Mouse (Mus musculus): ENCODE measurements around the gene Nxph4. TPM values are rescaled to one million over a fixed set of nuclear protein-coding genes. Genes with fewer than 3 reads are reported as not detected.

Gene Nxph4
- polyA plus RNA-seq, 1 experiment from 2014 or later = 0.44 TPM

DNA sequence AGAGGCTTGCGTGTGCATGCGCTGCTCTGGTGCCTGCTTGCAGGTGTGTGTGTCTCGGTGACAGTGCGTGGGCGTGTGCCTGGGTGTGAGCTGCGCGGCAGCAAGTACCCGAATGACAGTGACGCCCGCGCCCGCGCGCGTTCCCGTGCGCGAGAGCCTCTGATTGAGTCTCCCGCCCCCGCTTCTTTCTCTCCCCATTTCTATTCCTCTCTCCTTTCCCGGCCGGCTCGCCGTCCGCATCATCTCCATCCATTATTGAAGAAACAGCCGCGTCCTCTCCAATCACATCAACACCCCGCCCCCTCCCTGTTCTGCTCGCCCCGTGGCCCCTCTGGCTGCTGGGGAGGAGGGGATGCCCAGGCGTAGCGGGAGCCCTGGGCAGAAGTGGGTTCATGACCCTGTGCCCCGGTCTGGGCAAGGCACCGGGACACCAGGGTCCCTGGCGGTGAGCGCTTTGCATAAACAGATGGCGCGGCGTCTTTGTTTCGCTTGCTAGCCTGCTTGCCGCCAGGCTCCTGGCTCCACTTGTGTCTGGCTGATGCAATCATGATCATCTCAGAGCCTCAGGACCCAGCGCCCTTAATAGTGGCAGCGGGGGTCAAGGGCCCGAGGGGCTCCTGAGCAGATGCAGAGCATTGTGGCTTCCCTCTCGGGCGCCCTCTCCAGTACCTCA is 22.6 kb downstream of the Nxph4 start:
- Histone ChIP-seq H3K9me3 (ENCODE audit: low read length) (no peaks in the 10 kb centered on the region), H3K27ac (ENCODE audit: low read length) (no peak overlapping the region), H3K4me3 (ENCODE audit: low read depth, low read length) (peak overlapping the region; percentile 44), H3K4me2 (replicated peaks; ENCODE audit: low read depth, low read length) (peak overlapping the region; percentile 91), H3K4me1 (ENCODE audit: insufficient read depth, low read depth, low read length) (peaks cover 24% of the 10 kb centered on the region), H3K9ac (replicated peaks; ENCODE audit: low read depth) (0 out of 2 replicates have a peak overlapping the region, but pooled peaks have one; percentile 12), H3K27me3 (replicated peaks; ENCODE audit: insufficient read depth, low read length) (peaks cover 27% of the 10 kb centered on the region; the same call in 1 of the 2 replicates), H3K36me3 (ENCODE audit: insufficient read depth, low read length) (no peaks in the 10 kb centered on the region)
- TF ChIP-seq CTCF (IDR thresholded peaks at IDR 0.05) (peak; percentile 50; the same call in 1 of the 2 replicates), EP300 (IDR thresholded peaks at IDR 0.05) (no peak)
- DNase-seq (ENCODE audit: low spot score) = peak; percentile 36
- no peak for ATAC-seq
- 5% methylated on average over 40 of the region's 46 CpGs for WGBS

DNA sequence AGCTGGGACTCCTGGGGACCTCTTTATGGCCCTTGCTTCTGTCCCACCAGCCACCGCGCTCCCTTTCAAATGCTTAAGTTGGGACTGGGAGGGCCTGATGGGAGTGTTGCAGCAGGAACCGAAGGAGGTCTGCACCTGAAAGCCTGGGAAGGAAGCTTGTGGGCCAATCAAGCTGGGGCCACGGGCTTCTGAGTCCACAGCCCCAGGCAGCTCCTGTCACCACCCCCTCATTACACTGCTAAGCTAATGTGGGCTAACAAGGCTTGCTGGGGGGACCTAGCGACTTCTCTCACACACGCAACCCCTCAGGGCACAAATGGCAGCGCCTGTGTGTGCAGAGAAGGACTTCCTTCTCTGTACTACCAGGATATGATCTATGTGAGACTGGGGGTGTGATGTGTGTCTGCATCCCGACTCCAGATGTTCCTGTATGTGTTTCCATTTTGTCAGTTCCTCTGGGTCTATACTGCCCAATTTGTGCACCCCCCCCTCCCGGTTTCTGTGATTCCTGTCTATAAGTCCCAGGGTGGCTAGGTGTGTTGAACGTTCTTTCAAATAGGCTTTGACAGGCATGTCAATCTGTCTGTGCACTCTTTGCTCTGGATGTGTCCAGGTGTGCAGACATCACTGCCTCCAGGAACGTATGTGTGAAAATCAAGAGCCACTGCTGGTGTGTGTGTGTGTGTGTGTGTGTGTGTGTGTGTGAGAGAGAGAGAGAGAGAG is 23.3 kb downstream of the Nxph4 start:
- H3K27ac ChIP-seq (ENCODE audit: low read length) = no peak overlapping the region
- WGBS = 24% methylated on average over 11 of the region's 11 CpGs

DNA sequence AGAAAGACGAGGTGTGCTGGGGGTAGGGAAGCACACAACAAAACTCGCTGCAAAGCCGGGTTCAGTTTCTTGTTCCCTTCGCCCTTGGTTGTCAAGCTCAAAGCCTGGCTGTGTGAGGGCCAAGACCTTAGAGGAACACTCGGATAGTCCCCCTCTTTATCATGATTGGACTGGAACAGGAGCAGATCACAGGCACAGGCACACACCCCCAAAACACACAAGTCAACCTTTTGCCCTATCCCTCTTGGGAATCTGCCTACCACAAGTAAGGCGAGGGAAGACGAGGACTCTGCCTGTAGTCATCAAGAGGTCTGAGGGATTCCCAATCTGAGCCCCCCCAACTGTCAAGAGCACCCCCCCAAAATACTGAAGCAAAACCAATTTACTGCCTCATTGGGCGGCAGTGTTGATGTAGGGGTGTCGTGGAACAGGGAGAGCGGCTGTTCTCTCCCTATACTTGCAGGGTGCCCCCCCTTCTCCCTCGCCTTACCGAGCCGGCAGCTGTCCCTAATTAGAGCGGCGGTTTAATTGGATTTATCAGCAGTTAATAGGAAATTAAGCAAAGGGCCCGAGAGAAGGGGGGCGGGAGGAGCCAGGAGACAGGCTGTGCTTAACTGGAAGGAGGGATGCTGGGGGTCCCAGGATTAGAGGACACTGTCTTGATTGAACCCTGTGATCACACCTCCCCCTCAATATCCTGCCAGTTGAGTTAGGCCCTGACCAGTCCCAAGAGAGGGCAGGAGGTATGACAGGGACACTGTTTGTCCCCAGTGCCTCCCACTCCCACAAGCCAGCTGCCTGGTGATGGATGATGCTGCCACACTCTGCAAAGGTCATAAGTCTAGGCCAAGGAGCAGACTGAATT is 24.3 kb downstream of the Nxph4 start:
- H3K4me3 ChIP-seq (ENCODE audit: low read depth, low read length) = no peak overlapping the region
- no peaks in the 10 kb centered on the region for H3K9me3 ChIP-seq (ENCODE audit: low read length)
- ATAC-seq (no peak), DNase-seq (ENCODE audit: low spot score) (no peak)
- peaks cover 27% of the 10 kb centered on the region; the same call in 1 of the 2 replicates for H3K27me3 ChIP-seq (replicated peaks; ENCODE audit: insufficient read depth, low read length)
- H3K36me3 ChIP-seq (ENCODE audit: insufficient read depth, low read length) = no peaks in the 10 kb centered on the region
- no peak overlapping the region for H3K4me2 ChIP-seq (replicated peaks; ENCODE audit: low read depth, low read length)
- TF ChIP-seq CTCF (IDR thresholded peaks at IDR 0.05) (no peak), EP300 (IDR thresholded peaks at IDR 0.05) (no peak)
- H3K27ac ChIP-seq (ENCODE audit: low read length) = no peak overlapping the region
- no peak overlapping the region for H3K9ac ChIP-seq (replicated peaks; ENCODE audit: low read depth)
- H3K4me1 ChIP-seq (ENCODE audit: insufficient read depth, low read depth, low read length) = peaks cover 24% of the 10 kb centered on the region
- WGBS = 24% methylated on average over 17 of the region's 17 CpGs

More for the DNA sequence above, 23.3 kb downstream of the Nxph4 start:
- no peak for TF ChIP-seq CTCF (IDR thresholded peaks at IDR 0.05)
- H3K36me3 ChIP-seq (ENCODE audit: insufficient read depth, low read length) = no peaks in the 10 kb centered on the region
- H3K27me3 ChIP-seq (replicated peaks; ENCODE audit: insufficient read depth, low read length) = peaks cover 27% of the 10 kb centered on the region; the same call in 1 of the 2 replicates
- no peak overlapping the region for H3K4me3 ChIP-seq (ENCODE audit: low read depth, low read length)
- H3K9me3 ChIP-seq (ENCODE audit: low read length) = no peaks in the 10 kb centered on the region
- ATAC-seq = no peak
- peak overlapping the region; percentile 91 for H3K4me2 ChIP-seq (replicated peaks; ENCODE audit: low read depth, low read length)
- H3K9ac ChIP-seq (replicated peaks; ENCODE audit: low read depth) = no peak overlapping the region
- peaks cover 24% of the 10 kb centered on the region for H3K4me1 ChIP-seq (ENCODE audit: insufficient read depth, low read depth, low read length)
- DNase-seq (ENCODE audit: low spot score) = no peak

DNA sequence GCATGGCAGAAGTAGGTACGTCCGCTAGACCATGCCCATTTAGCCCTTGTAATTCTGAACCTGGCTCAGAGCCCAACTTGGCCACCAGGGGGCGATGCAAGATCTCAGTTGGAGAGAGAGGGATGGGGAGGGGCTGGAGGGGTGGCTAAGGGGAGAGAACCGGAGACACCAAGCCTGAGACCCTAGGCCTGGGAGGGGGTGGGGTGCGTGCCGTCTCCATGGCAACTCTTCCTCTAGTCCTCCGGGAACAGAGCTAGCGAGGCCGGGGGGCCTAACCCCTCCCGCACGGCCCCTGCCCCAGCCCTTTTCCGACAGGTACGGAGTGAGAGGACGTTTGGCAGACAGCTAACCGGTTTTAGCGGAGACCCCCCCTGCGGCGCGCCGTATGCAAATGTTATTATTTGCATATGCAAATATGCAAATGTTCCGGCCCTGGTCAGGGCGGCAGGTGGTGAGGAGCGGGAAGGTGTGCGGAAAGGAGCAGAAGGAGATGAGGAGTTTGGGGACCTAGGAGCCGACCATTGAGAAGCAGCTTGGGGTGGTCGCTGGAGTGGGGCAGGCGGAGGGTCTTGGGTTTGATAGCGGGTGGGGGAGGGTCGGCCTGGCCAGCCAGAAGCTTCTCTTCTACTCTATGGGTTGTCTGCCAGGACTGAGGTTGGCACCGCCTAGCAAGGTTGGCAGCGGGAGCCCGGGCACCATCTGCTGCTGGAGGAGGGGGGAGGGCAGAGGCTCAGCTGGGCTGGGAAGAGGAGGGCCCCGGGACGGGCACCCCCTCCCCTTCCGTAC is 25.1 kb downstream of the Nxph4 start:
- Histone ChIP-seq H3K4me2 (replicated peaks; ENCODE audit: low read depth, low read length) (peak overlapping the region; percentile 56), H3K9me3 (ENCODE audit: low read length) (no peaks in the 10 kb centered on the region), H3K9ac (replicated peaks; ENCODE audit: low read depth) (no peak overlapping the region), H3K4me3 (ENCODE audit: low read depth, low read length) (peak overlapping the region; percentile 26; the same call in 1 of the 2 replicates), H3K27me3 (replicated peaks; ENCODE audit: insufficient read depth, low read length) (peaks cover 27% of the 10 kb centered on the region; the same call in 1 of the 2 replicates), H3K4me1 (ENCODE audit: insufficient read depth, low read depth, low read length) (peaks cover 18% of the 10 kb centered on the region), H3K36me3 (ENCODE audit: insufficient read depth, low read length) (no peaks in the 10 kb centered on the region), H3K27ac (ENCODE audit: low read length) (no peak overlapping the region)
- peak; percentile 91 for TF ChIP-seq CTCF (IDR thresholded peaks at IDR 0.05)
- TF ChIP-seq EP300 (IDR thresholded peaks at IDR 0.05) = no peak
- WGBS = 1% methylated on average over 32 of the region's 35 CpGs
- ATAC-seq (peak; percentile 66), DNase-seq (ENCODE audit: low spot score) (peak; percentile 86)

DNA sequence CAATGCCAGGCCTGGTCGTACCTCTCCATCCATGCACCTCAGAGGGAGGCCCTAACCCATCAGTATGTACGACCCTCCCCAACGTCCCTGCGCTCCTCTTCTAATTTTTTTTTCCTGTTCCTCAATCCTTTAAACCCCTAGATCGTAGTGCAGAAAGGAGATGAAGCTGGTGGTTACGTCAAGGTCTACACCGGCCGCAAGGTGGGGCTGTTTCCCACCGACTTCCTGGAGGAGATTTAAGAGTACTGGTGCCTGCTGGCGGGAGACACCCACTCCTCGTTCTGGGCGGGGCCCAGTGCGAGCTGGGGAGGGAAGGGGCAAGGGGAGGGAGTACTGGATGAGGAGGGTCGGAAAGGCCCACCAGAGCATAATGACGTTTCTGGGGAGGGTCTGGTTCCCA is 26.1 kb downstream of the Nxph4 start:
- H3K36me3 ChIP-seq (ENCODE audit: insufficient read depth, low read length) = no peaks in the 10 kb centered on the region
- no peaks in the 10 kb centered on the region for H3K9me3 ChIP-seq (ENCODE audit: low read length)
- H3K27ac ChIP-seq (ENCODE audit: low read length) = no peak overlapping the region
- TF ChIP-seq CTCF (IDR thresholded peaks at IDR 0.05) (peak; percentile 82), EP300 (IDR thresholded peaks at IDR 0.05) (no peak)
- DNase-seq (ENCODE audit: low spot score) (peak; percentile 84), ATAC-seq (peak; percentile 34)
- 8% methylated on average over 15 of the region's 15 CpGs for WGBS
- H3K27me3 ChIP-seq (replicated peaks; ENCODE audit: insufficient read depth, low read length) = peaks cover 23% of the 10 kb centered on the region; the same call in 1 of the 2 replicates
- H3K4me2 ChIP-seq (replicated peaks; ENCODE audit: low read depth, low read length) = peak overlapping the region; percentile 56; the same call in 1 of the 2 replicates
- H3K4me3 ChIP-seq (ENCODE audit: low read depth, low read length) = 0 out of 2 replicates have a peak overlapping the region, but pooled peaks have one; percentile 26
- peaks cover 8% of the 10 kb centered on the region for H3K4me1 ChIP-seq (ENCODE audit: insufficient read depth, low read depth, low read length)
- no peak overlapping the region for H3K9ac ChIP-seq (replicated peaks; ENCODE audit: low read depth)
